Mouse (Mus musculus) gastrocnemius, postnatal 4 days (tissue): ENCODE results near the gene Eif2b4. TPM values are rescaled to one million over a fixed set of nuclear protein-coding genes. Genes with fewer than 3 reads are reported as not detected.
A peak's percentile ranks its signal among the peaks of the same experiment; 100 is the strongest.
"Not testable (repeated sequence)": the region's sequence is repeated elsewhere in the genome, so short reads cannot be mapped to it uniquely, and the experiment has no call there.

Source experiments
- DNase-seq, 2 experiments: peaks; one replicate each; pipeline ENCODE4 v3.0.0; 2021 to 2022; ENCODE audit warnings: low spot score in 2 of 2, mixed read lengths in 2 of 2
- long read RNA-seq, 2 experiments: library from polyadenylated mRNA; stranded (forward); transcript quantifications; one replicate each; pipeline ENCODE4 v2.0.0; 2021
- total RNA-seq, 2 experiments: library from RNA; stranded (reverse); gene quantifications; 2 replicates each; pipeline ENCODE4 v1.2.3; 2021

Eif2b4 gene
- 10 to 100 TPM; 33.1 to 42.9 TPM for total RNA-seq
- long read RNA-seq, experiment 1, transcript Eif2b4-202 (12 exons, 1,966 nt), result minor isoform, 10 of 54 reads
- long read RNA-seq, experiment 1, transcript Eif2b4-203 (13 exons, 1,878 nt), result minor isoform, 5 of 54 reads
- long read RNA-seq, experiment 1, transcript Eif2b4-201 (13 exons, 2,025 nt), result major isoform, 32 of 54 reads
- long read RNA-seq, experiment 1, partial matches to known transcripts, result 4 of 54 reads
- long read RNA-seq, experiment 1, other reads (novel, unspliced or antisense), result 3 of 54 reads
- long read RNA-seq, experiment 2, transcript Eif2b4-201 (13 exons, 2,025 nt), result major isoform, 54 of 74 reads
- long read RNA-seq, experiment 2, partial matches to known transcripts, result 8 of 74 reads
- long read RNA-seq, experiment 2, other reads (novel, unspliced or antisense), result 5 of 74 reads

GRCm38 (mm10) chr5:31192939-31193630 lies at the start of gene Eif2b4, which contains the start of gene Snx17:
Gene Eif2b4, minus strand, starts transcription at chr5:31193430.
Gene Snx17, plus strand, starts transcription at chr5:31193227.
- DNase-seq, result peak; percentile 94 to 99

- no peak for DNase-seq
Measured at GRCm38 (mm10) chr5:31242191-31242590, 49.0 kb upstream of the Eif2b4 start.

GRCm38 (mm10) chr5:31241522-31242034 lies 48.3 kb upstream of the Eif2b4 start:
- DNase-seq, result no peak

- peak; percentile 96 to 97 for DNase-seq
Measured at GRCm38 (mm10) chr5:31240637-31241521, 47.6 kb upstream of the Eif2b4 start, which contains the start of the genes Nrbp1 and Gm9970. Gene Nrbp1, plus strand, starts transcription at chr5:31240864. Gene Gm9970, minus strand, starts transcription at chr5:31241232.

GRCm38 (mm10) chr5:31226641-31227040 lies 33.4 kb upstream of the Eif2b4 start:
- DNase-seq, result no peak

- peak in 1 of 2 experiments; percentile 12 for DNase-seq
Measured at GRCm38 (mm10) chr5:31222696-31223095, 29.5 kb upstream of the Eif2b4 start.

GRCm38 (mm10) chr5:31221304-31221945 lies 28.2 kb upstream of the Eif2b4 start:
- DNase-seq, result peak in 1 of 2 experiments; percentile 18

- DNase-seq, result peak; percentile 98 to 99
Measured at GRCm38 (mm10) chr5:31220448-31221303, 27.4 kb upstream of the Eif2b4 start, which contains the start of gene Ppm1g. Gene Ppm1g, minus strand, starts transcription at chr5:31220687.

GRCm38 (mm10) chr5:31219911-31220447 lies 26.7 kb upstream of the Eif2b4 start:
- DNase-seq, result peak; percentile 43 to 59

GRCm38 (mm10) chr5:31219474-31219873 lies 26.2 kb upstream of the Eif2b4 start:
- no peak for DNase-seq

- no peak for DNase-seq
Measured at GRCm38 (mm10) chr5:31219070-31219469, 25.8 kb upstream of the Eif2b4 start.

GRCm38 (mm10) chr5:31218294-31218693 lies 25.1 kb upstream of the Eif2b4 start:
- no peak for DNase-seq

GRCm38 (mm10) chr5:31216554-31216953 lies 23.3 kb upstream of the Eif2b4 start:
- DNase-seq, result not testable (repeated sequence)

- no peak for DNase-seq
Measured at GRCm38 (mm10) chr5:31204421-31204820, 11.2 kb upstream of the Eif2b4 start.

GRCm38 (mm10) chr5:31203866-31204265 lies 10.6 kb upstream of the Eif2b4 start:
- DNase-seq, result no peak

GRCm38 (mm10) chr5:31202933-31203332 lies 9.7 kb upstream of the Eif2b4 start:
- no peak for DNase-seq

GRCm38 (mm10) chr5:31201742-31202590 lies 8.7 kb upstream of the Eif2b4 start, which contains the start of gene Zfp513:
Gene Zfp513, minus strand, starts transcription at chr5:31202303.
- DNase-seq, result peak; percentile 82 to 92
